Mouse (Mus musculus): ENCODE data around the gene Spsb3. TPM values are rescaled to one million over a fixed set of nuclear protein-coding genes. Genes with fewer than 3 reads are reported as not detected.
A peak's percentile ranks its signal among the peaks of the same experiment; 100 is the strongest.

Gene Spsb3
- polyA plus RNA-seq, 1 experiment from 2014 or later: 38.5 TPM

- no peaks in the 10 kb centered on the region for H3K9me3 ChIP-seq
- no peak overlapping the region for H3K27ac ChIP-seq
- H3K4me1 ChIP-seq: peaks cover 21% of the 10 kb centered on the region
- WGBS: 79% methylated on average over 10 of the region's 10 CpGs
- H3K4me2 ChIP-seq (replicated peaks): peak overlapping the region; percentile 96
- no peak for ATAC-seq (ENCODE audit: low FRiP score, low read depth)
- peak overlapping the region; percentile 82 for H3K4me3 ChIP-seq
- H3K36me3 ChIP-seq: peaks cover 23% of the 10 kb centered on the region
- H3K27me3 ChIP-seq: peaks cover 11% of the 10 kb centered on the region
- H3K9ac ChIP-seq: peak overlapping the region; percentile 77
These were observed 34.9 kb upstream of the Spsb3 start for GRCm38 (mm10) chr17:24851381-24852125.

- 82% methylated on average over 3 of the region's 3 CpGs for WGBS
- peaks cover 7% of the 10 kb centered on the region for H3K4me1 ChIP-seq
- peaks cover 9% of the 10 kb centered on the region for H3K27me3 ChIP-seq
- no peaks in the 10 kb centered on the region for H3K9me3 ChIP-seq
- no peak overlapping the region for H3K9ac ChIP-seq
- H3K4me2 ChIP-seq (replicated peaks): no peak overlapping the region
- H3K36me3 ChIP-seq: peaks cover 54% of the 10 kb centered on the region
- no peak overlapping the region for H3K4me3 ChIP-seq
- H3K27ac ChIP-seq: no peak overlapping the region
- no peak for ATAC-seq (ENCODE audit: low FRiP score, low read depth)
These were observed 30.5 kb upstream of the Spsb3 start for GRCm38 (mm10) chr17:24855838-24856464.

GRCm38 (mm10) chr17:24856589-24856988 lies 29.9 kb upstream of the Spsb3 start:
- WGBS: 89% methylated on average over 13 of the region's 13 CpGs
- no peak overlapping the region for H3K27ac ChIP-seq

GRCm38 (mm10) chr17:24857831-24858470 lies 28.5 kb upstream of the Spsb3 start:
- Histone ChIP-seq H3K4me1 (no peaks in the 10 kb centered on the region), H3K36me3 (peaks cover 67% of the 10 kb centered on the region), H3K27me3 (no peaks in the 10 kb centered on the region), H3K4me3 (no peak overlapping the region), H3K9ac (no peak overlapping the region), H3K4me2 (replicated peaks) (no peak overlapping the region), H3K27ac (no peak overlapping the region), H3K9me3 (no peaks in the 10 kb centered on the region)
- no peak for ATAC-seq (ENCODE audit: low FRiP score, low read depth)
- 84% methylated on average over 8 of the region's 8 CpGs for WGBS

More at GRCm38 (mm10) chr17:24856589-24856988, 29.9 kb upstream of the Spsb3 start:
- peaks cover 60% of the 10 kb centered on the region for H3K36me3 ChIP-seq
- no peak overlapping the region for H3K4me2 ChIP-seq (replicated peaks)
- H3K4me3 ChIP-seq: no peak overlapping the region
- ATAC-seq (ENCODE audit: low FRiP score, low read depth): no peak
- no peaks in the 10 kb centered on the region for H3K9me3 ChIP-seq
- peaks cover 3% of the 10 kb centered on the region for H3K27me3 ChIP-seq
- no peak overlapping the region for H3K9ac ChIP-seq
- H3K4me1 ChIP-seq: peaks cover 1% of the 10 kb centered on the region

- Histone ChIP-seq H3K9ac (no peak overlapping the region), H3K27ac (no peak overlapping the region), H3K4me2 (replicated peaks) (no peak overlapping the region), H3K27me3 (no peaks in the 10 kb centered on the region), H3K9me3 (no peaks in the 10 kb centered on the region), H3K4me3 (no peak overlapping the region), H3K4me1 (no peaks in the 10 kb centered on the region), H3K36me3 (peaks cover 67% of the 10 kb centered on the region)
- ATAC-seq (ENCODE audit: low FRiP score, low read depth): no peak
- 88% methylated on average over 6 of the region's 6 CpGs for WGBS
These were observed 27.5 kb upstream of the Spsb3 start for GRCm38 (mm10) chr17:24858967-24859366.

- Histone ChIP-seq H3K9me3 (no peaks in the 10 kb centered on the region), H3K27ac (no peak overlapping the region), H3K4me3 (no peak overlapping the region), H3K4me1 (no peaks in the 10 kb centered on the region), H3K36me3 (peaks cover 77% of the 10 kb centered on the region), H3K27me3 (no peaks in the 10 kb centered on the region), H3K4me2 (replicated peaks) (no peak overlapping the region), H3K9ac (no peak overlapping the region)
- ATAC-seq (ENCODE audit: low FRiP score, low read depth): no peak
- 91% methylated on average over 8 of the region's 8 CpGs for WGBS
These were observed 26.4 kb upstream of the Spsb3 start for GRCm38 (mm10) chr17:24860076-24860475.

GRCm38 (mm10) chr17:24861785-24862184 lies 24.7 kb upstream of the Spsb3 start:
- Histone ChIP-seq H3K9ac (no peak overlapping the region), H3K4me3 (no peak overlapping the region), H3K36me3 (peaks cover 72% of the 10 kb centered on the region), H3K9me3 (no peaks in the 10 kb centered on the region), H3K4me2 (replicated peaks) (no peak overlapping the region), H3K27ac (no peak overlapping the region), H3K4me1 (no peaks in the 10 kb centered on the region), H3K27me3 (no peaks in the 10 kb centered on the region)
- no peak for ATAC-seq (ENCODE audit: low FRiP score, low read depth)
- 90% methylated on average over 3 of the region's 3 CpGs for WGBS

- 84% methylated on average over 8 of the region's 8 CpGs for WGBS
- Histone ChIP-seq H3K4me2 (replicated peaks) (no peak within 1 kb of the TSS), H3K4me1 (no peaks in the 10 kb centered on the region), H3K9ac (no peak within 1 kb of the TSS), H3K9me3 (no peaks in the 10 kb centered on the region), H3K27me3 (no peaks in the 10 kb centered on the region), H3K36me3 (peaks cover 45% of the 10 kb centered on the region), H3K27ac (no peak within 1 kb of the TSS), H3K4me3 (no peak within 1 kb of the TSS)
- no peak for ATAC-seq (ENCODE audit: low FRiP score, low read depth)
These were observed 20.7 kb upstream of the Spsb3 start, which contains the start of gene Igfals for GRCm38 (mm10) chr17:24865776-24866175. Gene Igfals (plus strand): TSS chr17:24865997.

- no peak overlapping the region for H3K27ac ChIP-seq
- 95% methylated on average over 10 of the region's 10 CpGs for WGBS
- ATAC-seq (ENCODE audit: low FRiP score, low read depth): no peak
These were observed 18.5 kb upstream of the Spsb3 start for GRCm38 (mm10) chr17:24867914-24868313.

GRCm38 (mm10) chr17:24873695-24874404 lies 12.6 kb upstream of the Spsb3 start:
- H3K4me2 ChIP-seq (replicated peaks): no peak overlapping the region
- no peaks in the 10 kb centered on the region for H3K36me3 ChIP-seq
- 0 out of 2 replicates have a peak, but pooled peaks cover 6% of the 10 kb centered on the region for H3K4me1 ChIP-seq
- no peaks in the 10 kb centered on the region for H3K9me3 ChIP-seq
- 46% methylated on average over 4 of the region's 4 CpGs for WGBS
- no peak overlapping the region for H3K9ac ChIP-seq
- H3K27ac ChIP-seq: no peak overlapping the region
- ATAC-seq (ENCODE audit: low FRiP score, low read depth): no peak
- H3K4me3 ChIP-seq: no peak overlapping the region
- H3K27me3 ChIP-seq: no peaks in the 10 kb centered on the region

More at GRCm38 (mm10) chr17:24867914-24868313, 18.5 kb upstream of the Spsb3 start:
- Histone ChIP-seq H3K4me3 (no peak overlapping the region), H3K9me3 (no peaks in the 10 kb centered on the region), H3K36me3 (peaks cover 27% of the 10 kb centered on the region), H3K27me3 (no peaks in the 10 kb centered on the region), H3K9ac (no peak overlapping the region), H3K4me2 (replicated peaks) (no peak overlapping the region), H3K4me1 (no peaks in the 10 kb centered on the region)

GRCm38 (mm10) chr17:24874405-24874745 lies 12.1 kb upstream of the Spsb3 start:
- H3K9me3 ChIP-seq: no peaks in the 10 kb centered on the region
- no peak overlapping the region for H3K9ac ChIP-seq
- 55% methylated on average over 1 of the region's 1 CpGs for WGBS
- no peak overlapping the region for H3K4me3 ChIP-seq
- H3K27ac ChIP-seq: no peak overlapping the region
- 0 out of 2 replicates have a peak, but pooled peaks cover 6% of the 10 kb centered on the region for H3K4me1 ChIP-seq
- no peak overlapping the region for H3K4me2 ChIP-seq (replicated peaks)
- no peaks in the 10 kb centered on the region for H3K27me3 ChIP-seq
- ATAC-seq (ENCODE audit: low FRiP score, low read depth): no peak
- H3K36me3 ChIP-seq: no peaks in the 10 kb centered on the region

- Histone ChIP-seq H3K36me3 (no peaks in the 10 kb centered on the region), H3K27ac (no peak overlapping the region), H3K9ac (no peak overlapping the region), H3K27me3 (no peaks in the 10 kb centered on the region), H3K4me2 (replicated peaks) (no peak overlapping the region), H3K4me1 (0 out of 2 replicates have a peak, but pooled peaks cover 6% of the 10 kb centered on the region), H3K9me3 (no peaks in the 10 kb centered on the region), H3K4me3 (no peak overlapping the region)
- no peak for ATAC-seq (ENCODE audit: low FRiP score, low read depth)
- WGBS: 71% methylated on average over 8 of the region's 8 CpGs
These were observed 11.5 kb upstream of the Spsb3 start for GRCm38 (mm10) chr17:24874989-24875388.
